Mouse (Mus musculus) cerebellum, adult 18-20 months (tissue): ENCODE results near the gene Pde6b.

ENCODE experiments used
- DNase-seq, 2 experiments: peaks; one replicate each; pipeline ENCODE4 v3.0.0; 2021

Pde6b gene

GRCm38 (mm10) chr5:108388201-108388600 is at the start of gene Pde6b:
Gene Pde6b, plus strand, starts transcription at chr5:108388391.
- no peak for DNase-seq

GRCm38 (mm10) chr5:108343680-108344170 is 44.5 kb upstream of the Pde6b start:
- no peak for DNase-seq

- no peak for DNase-seq
These were observed 42.7 kb upstream of the Pde6b start for GRCm38 (mm10) chr5:108345313-108346071.

GRCm38 (mm10) chr5:108347843-108348242 is 40.3 kb upstream of the Pde6b start:
- DNase-seq, result no peak

GRCm38 (mm10) chr5:108349511-108350148 is 38.6 kb upstream of the Pde6b start:
- DNase-seq, result no peak

- DNase-seq, result no peak
These were observed 34.1 kb upstream of the Pde6b start for GRCm38 (mm10) chr5:108354056-108354455.

GRCm38 (mm10) chr5:108357862-108358261 is 30.3 kb upstream of the Pde6b start:
- no peak for DNase-seq

- no peak for DNase-seq
These were observed 28.7 kb upstream of the Pde6b start for GRCm38 (mm10) chr5:108359491-108359890.

- no peak for DNase-seq
These were observed 28.0 kb upstream of the Pde6b start for GRCm38 (mm10) chr5:108360211-108360610.

- DNase-seq, result no peak
These were observed 25.9 kb upstream of the Pde6b start for GRCm38 (mm10) chr5:108362330-108362729.

GRCm38 (mm10) chr5:108366328-108366983 is 21.7 kb upstream of the Pde6b start:
- DNase-seq, result peak in 1 of 2 experiments; percentile 23

- DNase-seq, result peak; percentile 54 to 70
These were observed 21.0 kb upstream of the Pde6b start for GRCm38 (mm10) chr5:108366984-108367841.

GRCm38 (mm10) chr5:108367871-108368332 is 20.3 kb upstream of the Pde6b start, which contains the start of gene Gm42517:
Gene Gm42517, minus strand, starts transcription at chr5:108367922.
- DNase-seq, result peak; percentile 23 to 35

GRCm38 (mm10) chr5:108368446-108368845 is 19.7 kb upstream of the Pde6b start:
- DNase-seq, result no peak

- DNase-seq, result peak; percentile 74 to 78
These were observed 19.2 kb upstream of the Pde6b start for GRCm38 (mm10) chr5:108368851-108369621.

- DNase-seq, result no peak
These were observed 18.2 kb upstream of the Pde6b start for GRCm38 (mm10) chr5:108369964-108370363.

- DNase-seq, result no peak
These were observed 14.1 kb upstream of the Pde6b start for GRCm38 (mm10) chr5:108374079-108374478.

GRCm38 (mm10) chr5:108376059-108376458 is 12.1 kb upstream of the Pde6b start:
- no peak for DNase-seq

- DNase-seq, result no peak
These were observed 9.8 kb upstream of the Pde6b start for GRCm38 (mm10) chr5:108378346-108378745.

- no peak for DNase-seq
These were observed 2.6 kb upstream of the Pde6b start for GRCm38 (mm10) chr5:108385632-108386031.

GRCm38 (mm10) chr5:108386449-108386848 is 1.7 kb upstream of the Pde6b start:
- DNase-seq, result no peak

- DNase-seq, result no peak
These were observed 1.6 kb downstream of the Pde6b start for GRCm38 (mm10) chr5:108389744-108390143.
